Mouse (Mus musculus) brain, embryonic 14.5 days (tissue): ENCODE measurements around the gene Tjp1.

ENCODE experiments used
- CTCF ChIP-seq: fragments of 200-500 bp; IDR thresholded peaks from 2 replicates; pipeline ENCODE4 v1.5.1; 2012; ENCODE audit warnings: inconsistent platforms, mild to moderate bottlenecking, moderate library complexity, borderline replicate concordance; ENCODE audit not compliant: insufficient read depth, insufficient read length; ENCODE audit errors: extremely low read depth
- POLR2A ChIP-seq: fragments of 200-500 bp; IDR thresholded peaks from 2 replicates; pipeline ENCODE4 v1.6.1; 2012; ENCODE audit warnings: mild to moderate bottlenecking, inconsistent platforms, borderline replicate concordance; ENCODE audit not compliant: poor library complexity, insufficient read depth, insufficient read length, severe bottlenecking; ENCODE audit errors: extremely low read depth

DNA sequence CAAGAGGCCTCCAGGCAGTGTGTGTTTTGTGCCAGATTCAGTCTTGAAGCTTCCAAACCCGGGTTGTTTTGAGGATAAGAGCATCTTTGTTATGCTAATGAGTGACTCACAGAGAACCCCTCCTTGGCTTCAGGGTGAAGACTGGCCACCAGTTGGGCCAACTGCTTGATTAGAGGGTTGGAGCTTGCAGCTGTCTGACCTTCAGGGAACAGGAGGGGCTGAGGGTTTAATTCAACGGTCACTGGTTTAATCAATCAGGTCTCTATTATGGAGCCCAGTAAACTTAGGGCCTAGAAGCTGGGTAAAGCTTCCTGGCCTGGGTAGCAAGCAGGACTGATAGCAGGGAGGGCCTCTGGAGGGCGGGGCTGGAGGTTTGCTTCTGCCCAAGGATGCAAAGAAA, 73.3 kb downstream of the Tjp1 start:
- TF ChIP-seq POLR2A (no peak), CTCF (no peak)
